Mouse (Mus musculus) hindbrain, embryonic 15.5 days (tissue): ENCODE data around the gene Gm11549. TPM values are rescaled to one million over a fixed set of nuclear protein-coding genes. Genes with fewer than 3 reads are reported as not detected.
A peak's percentile ranks its signal among the peaks of the same experiment; 100 is the strongest.

Source experiments
- ATAC-seq: fragments of 200-750 bp; cut with Nextera tagmentation; 2 replicates; pipeline ENCODE4 v1.8.0; 2017; ENCODE audit warnings: low read depth, moderate number of reproducible peaks, moderate TSS enrichment; ENCODE audit not compliant: low FRiP score
- H3K27ac ChIP-seq: fragments of 300-500 bp; sonication (generic); replicated peaks from 2 replicates; pipeline ENCODE4 v1.5.1; 2015; ENCODE audit warnings: mild to moderate bottlenecking, inconsistent platforms
- H3K27me3 ChIP-seq: fragments of 300-500 bp; sonication (generic); 2 replicates; pipeline ENCODE4 v1.6.1; 2015; ENCODE audit warnings: control low read depth, inconsistent platforms
- H3K36me3 ChIP-seq: fragments of 300-500 bp; sonication (generic); 2 replicates; pipeline ENCODE4 v1.6.1; 2015; ENCODE audit warnings: control low read depth, inconsistent platforms
- H3K4me1 ChIP-seq: fragments of 300-500 bp; sonication (generic); replicated peaks from 2 replicates; pipeline ENCODE4 v1.6.1; 2015; ENCODE audit warnings: control low read depth, inconsistent platforms
- H3K4me2 ChIP-seq: fragments of 300-500 bp; sonication (generic); 2 replicates; pipeline ENCODE4 v1.6.1; 2015; ENCODE audit warnings: moderate library complexity, mild to moderate bottlenecking, inconsistent platforms
- H3K4me3 ChIP-seq: fragments of 300-500 bp; sonication (generic); 2 replicates; pipeline ENCODE4 v1.5.1; 2015; ENCODE audit warnings: mild to moderate bottlenecking, inconsistent platforms
- H3K9ac ChIP-seq: fragments of 300-500 bp; sonication (generic); 2 replicates; pipeline ENCODE4 v1.6.1; 2015; ENCODE audit warnings: inconsistent platforms
- H3K9me3 ChIP-seq: fragments of 300-500 bp; sonication (generic); 2 replicates; pipeline ENCODE4 v1.6.1; 2016; ENCODE audit warnings: control low read depth, inconsistent platforms
- WGBS: fragments of 180-500 bp; shearing (Covaris S2); methylation state at CpG from one replicate; pipeline ENCODE4 v1.1.7; 2015; 5-methylcytosine and 5-hydroxymethylcytosine counted together
- polyA plus RNA-seq: library from polyadenylated mRNA; unstranded; fragments of >200 nt; fragmentation: Nextera tagmentation; extraction: Ambion mirVana; gene quantifications from 2 replicates; pipeline ENCODE4 v1.2.1, GENCODE M21; 2015

The Gm11549 gene
- polyA plus RNA-seq, 1 experiment from 2014 or later: 0.54 TPM

DNA sequence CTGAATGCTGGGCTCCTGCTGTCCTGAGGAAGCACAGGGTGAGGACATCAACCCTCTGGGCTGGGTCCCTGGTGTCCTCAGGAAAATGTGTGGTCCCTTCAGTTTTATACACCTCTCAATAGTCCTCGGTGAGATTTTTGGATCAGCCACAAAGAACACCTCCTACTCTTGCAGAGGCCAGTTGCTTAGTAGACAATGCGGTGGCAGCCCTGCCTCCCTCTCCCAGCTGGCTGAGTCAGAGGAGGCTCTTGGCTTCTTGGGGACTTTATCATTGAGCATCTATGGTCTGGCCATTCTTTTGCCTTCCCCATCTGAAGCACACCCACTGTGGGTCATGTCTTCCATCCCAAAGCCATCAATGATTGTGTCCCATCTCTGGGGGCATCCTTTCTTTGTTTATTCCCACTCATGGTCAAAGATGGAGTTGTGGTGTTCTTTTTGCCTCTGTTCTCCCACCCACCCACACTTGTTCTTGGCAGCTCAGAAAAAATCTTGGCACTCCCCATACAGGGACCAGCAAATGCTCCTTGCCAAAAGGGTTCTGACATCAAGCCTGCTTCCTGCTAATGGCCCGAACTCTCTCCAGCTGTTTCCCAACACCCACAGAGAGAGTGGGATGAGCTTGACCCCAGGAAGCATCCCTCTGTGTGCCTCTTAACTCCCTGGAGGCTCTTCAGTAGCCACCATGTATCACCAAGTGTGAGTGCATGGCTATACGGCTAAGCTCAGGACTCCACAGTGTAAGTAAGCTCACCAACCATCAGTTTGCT lies 16.3 kb upstream of the Gm11549 start:
- H3K27ac ChIP-seq: no peak overlapping the region
- H3K27me3 ChIP-seq: no peaks in the 10 kb centered on the region
- ATAC-seq: no peak
- H3K4me1 ChIP-seq: no peaks in the 10 kb centered on the region
- 86% methylated on average over 4 of the region's 4 CpGs for WGBS
- H3K36me3 ChIP-seq: no peaks in the 10 kb centered on the region
- H3K4me2 ChIP-seq: no peak overlapping the region
- H3K9ac ChIP-seq: no peak overlapping the region
- no peaks in the 10 kb centered on the region for H3K9me3 ChIP-seq
- H3K4me3 ChIP-seq: no peak overlapping the region

DNA sequence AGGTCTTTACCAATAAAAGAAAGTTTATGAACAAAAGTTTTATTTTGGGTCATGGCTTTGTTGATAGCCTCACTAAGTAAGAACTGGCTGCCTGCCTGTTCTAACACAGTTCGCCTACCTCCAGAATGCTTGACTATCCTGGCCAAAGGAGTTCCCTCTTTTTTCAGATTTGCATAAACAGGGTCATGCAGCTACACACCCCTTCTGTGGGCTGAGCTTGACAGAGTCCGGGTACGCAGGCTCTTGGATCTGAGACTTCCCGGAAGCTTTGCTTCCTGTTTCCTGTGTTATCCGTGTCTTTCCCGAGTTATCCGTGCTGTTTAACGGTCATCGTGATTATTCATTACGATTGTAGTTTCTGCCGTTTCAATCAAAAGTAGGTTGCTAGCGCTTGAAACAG lies 14.4 kb upstream of the Gm11549 start:
- WGBS: 90% methylated on average over 12 of the region's 12 CpGs
- no peak overlapping the region for H3K4me3 ChIP-seq
- H3K27me3 ChIP-seq: no peaks in the 10 kb centered on the region
- ATAC-seq: no peak
- H3K9me3 ChIP-seq: no peaks in the 10 kb centered on the region
- H3K4me2 ChIP-seq: no peak overlapping the region
- H3K9ac ChIP-seq: no peak overlapping the region
- no peaks in the 10 kb centered on the region for H3K36me3 ChIP-seq
- H3K4me1 ChIP-seq: peaks cover 4% of the 10 kb centered on the region
- no peak overlapping the region for H3K27ac ChIP-seq

DNA sequence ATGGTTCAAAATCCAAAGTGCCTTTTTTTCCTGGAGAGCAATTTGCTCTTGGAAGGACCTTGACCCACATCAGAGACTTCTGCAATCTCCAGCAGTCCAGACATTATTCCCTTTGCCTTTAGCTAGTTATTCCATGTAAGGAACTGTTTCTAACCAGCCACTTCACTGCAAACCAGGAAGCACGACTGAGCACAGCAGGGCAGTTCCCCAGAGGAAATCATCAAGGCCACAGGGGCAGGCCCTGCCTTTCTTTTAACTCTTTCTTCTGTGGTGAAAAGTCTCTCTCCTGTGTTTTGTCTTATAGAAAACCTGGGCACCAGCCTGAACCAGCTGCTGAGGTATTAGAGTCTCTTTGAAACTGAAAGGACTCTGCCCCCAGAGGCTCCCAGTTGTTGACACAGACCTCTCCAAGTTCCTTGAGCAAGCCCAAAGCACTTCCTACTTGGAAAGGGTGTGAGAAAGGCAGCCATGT lies 11.6 kb upstream of the Gm11549 start:
- no peaks in the 10 kb centered on the region for H3K9me3 ChIP-seq
- ATAC-seq: no peak
- H3K9ac ChIP-seq: no peak overlapping the region
- H3K4me1 ChIP-seq: peaks cover 4% of the 10 kb centered on the region
- no peak overlapping the region for H3K4me2 ChIP-seq
- H3K27me3 ChIP-seq: no peaks in the 10 kb centered on the region
- H3K4me3 ChIP-seq: no peak overlapping the region
- no peaks in the 10 kb centered on the region for H3K36me3 ChIP-seq
- WGBS: 6% methylated on average over 1 of the region's 1 CpGs
- no peak overlapping the region for H3K27ac ChIP-seq

DNA sequence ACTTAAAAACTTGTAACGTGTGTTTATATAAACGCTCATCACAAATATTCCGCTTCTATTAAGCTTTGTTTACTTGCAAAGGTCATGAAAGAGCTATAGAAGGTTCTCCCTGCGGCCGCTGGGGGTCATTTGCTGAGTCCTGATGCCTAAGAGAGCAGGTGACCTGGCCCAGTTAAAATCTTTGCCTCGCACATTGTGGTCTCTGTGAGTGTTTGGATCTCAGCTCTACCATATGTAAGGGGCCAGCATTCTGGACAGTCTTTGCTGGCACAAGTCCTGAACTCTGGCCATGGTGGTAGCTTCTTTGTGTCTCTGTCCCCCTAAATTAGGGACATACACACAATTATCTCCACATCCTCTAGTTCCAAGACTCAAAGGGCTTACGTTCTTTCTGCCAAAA lies 11.1 kb upstream of the Gm11549 start:
- ATAC-seq: no peak
- WGBS: 42% methylated on average over 7 of the region's 7 CpGs
- H3K4me3 ChIP-seq: no peak overlapping the region

DNA sequence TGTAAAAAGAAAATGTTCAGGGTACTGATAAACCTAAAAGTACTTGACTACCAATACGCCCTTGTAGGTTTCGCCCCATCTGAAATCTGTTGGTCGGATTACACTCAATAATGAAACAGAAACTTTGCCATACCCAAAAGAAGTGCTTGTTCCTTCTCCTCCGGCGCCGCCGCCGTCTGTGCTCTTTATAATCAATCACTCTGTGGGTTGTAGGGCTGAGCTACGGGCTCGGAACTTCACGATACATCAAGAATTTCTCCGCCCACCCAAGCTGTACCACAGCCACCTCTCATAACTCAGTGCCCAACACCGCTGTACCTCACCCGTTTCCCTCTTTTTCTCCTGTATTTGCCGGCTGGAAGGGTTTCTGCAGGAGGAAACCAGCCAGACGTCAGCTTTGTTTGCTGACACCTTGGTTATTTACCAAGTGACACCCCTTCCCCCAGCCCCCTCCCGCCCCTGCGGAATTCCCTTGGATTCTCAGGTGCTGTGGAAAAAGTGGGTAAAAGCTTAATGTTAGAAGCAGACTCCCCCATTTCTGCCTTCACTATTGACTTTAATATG lies 10.4 kb upstream of the Gm11549 start:
- Histone ChIP-seq H3K27ac (no peak overlapping the region), H3K36me3 (no peaks in the 10 kb centered on the region), H3K9me3 (no peaks in the 10 kb centered on the region), H3K27me3 (no peaks in the 10 kb centered on the region), H3K4me1 (peaks cover 4% of the 10 kb centered on the region), H3K4me3 (peak overlapping the region; percentile 17), H3K9ac (no peak overlapping the region), H3K4me2 (peak overlapping the region; percentile 50)
- ATAC-seq: no peak
- WGBS: 13% methylated on average over 18 of the region's 18 CpGs

More for the DNA sequence above, 11.1 kb upstream of the Gm11549 start:
- no peak overlapping the region for H3K9ac ChIP-seq
- no peak overlapping the region for H3K4me2 ChIP-seq
- no peaks in the 10 kb centered on the region for H3K9me3 ChIP-seq
- H3K36me3 ChIP-seq: no peaks in the 10 kb centered on the region
- H3K27me3 ChIP-seq: no peaks in the 10 kb centered on the region
- H3K27ac ChIP-seq: no peak overlapping the region
- H3K4me1 ChIP-seq: peaks cover 4% of the 10 kb centered on the region

DNA sequence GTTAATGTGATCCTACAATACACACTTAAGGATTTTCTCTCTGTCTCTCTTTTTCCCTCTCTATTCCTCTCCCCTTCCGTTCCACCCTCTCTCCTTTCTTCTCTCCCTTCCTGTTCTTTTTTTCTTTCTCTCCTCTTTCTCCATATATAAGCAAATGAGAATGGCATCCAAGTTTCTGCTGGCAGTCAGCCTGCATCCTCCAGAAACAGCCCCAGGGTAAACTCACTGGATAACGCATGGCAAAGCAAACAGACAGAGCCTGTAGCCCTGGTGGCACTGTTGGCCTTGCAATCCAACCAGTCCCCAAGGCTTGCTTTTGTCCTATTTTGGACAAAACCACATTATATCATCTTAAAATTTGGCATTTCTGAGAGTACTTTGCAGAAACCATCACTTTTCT lies 9.6 kb upstream of the Gm11549 start:
- 32% methylated on average over 2 of the region's 2 CpGs for WGBS

DNA sequence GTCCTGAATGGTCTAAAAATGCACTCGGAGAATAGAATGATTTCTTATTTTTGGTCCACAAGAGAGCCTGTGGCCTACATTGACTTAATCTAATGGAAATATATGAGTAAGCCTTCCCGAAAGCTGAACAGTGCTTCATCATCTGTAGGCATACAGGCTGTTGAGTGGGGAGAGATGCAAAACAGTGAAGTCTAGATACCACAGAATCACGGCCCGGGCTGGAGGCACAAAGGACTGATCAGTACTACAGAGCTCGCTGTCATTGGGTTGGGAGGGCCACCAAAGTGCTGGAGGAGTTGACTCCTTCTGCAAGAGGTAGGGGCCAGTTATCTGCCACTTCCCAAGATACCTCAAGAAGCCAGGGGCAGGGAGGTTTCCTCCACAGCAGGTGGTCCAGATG lies 9.2 kb upstream of the Gm11549 start:
- Histone ChIP-seq H3K36me3 (no peaks in the 10 kb centered on the region), H3K4me3 (no peak overlapping the region), H3K9me3 (no peaks in the 10 kb centered on the region), H3K9ac (no peak overlapping the region), H3K27ac (no peak overlapping the region), H3K27me3 (no peaks in the 10 kb centered on the region), H3K4me1 (peaks cover 4% of the 10 kb centered on the region), H3K4me2 (no peak overlapping the region)
- ATAC-seq: no peak
- 82% methylated on average over 5 of the region's 5 CpGs for WGBS

More for the DNA sequence above, 9.6 kb upstream of the Gm11549 start:
- Histone ChIP-seq H3K36me3 (no peaks in the 10 kb centered on the region), H3K27me3 (no peaks in the 10 kb centered on the region), H3K9ac (no peak overlapping the region), H3K4me3 (no peak overlapping the region), H3K9me3 (no peaks in the 10 kb centered on the region), H3K4me2 (no peak overlapping the region), H3K4me1 (peaks cover 4% of the 10 kb centered on the region), H3K27ac (no peak overlapping the region)
- ATAC-seq: no peak

DNA sequence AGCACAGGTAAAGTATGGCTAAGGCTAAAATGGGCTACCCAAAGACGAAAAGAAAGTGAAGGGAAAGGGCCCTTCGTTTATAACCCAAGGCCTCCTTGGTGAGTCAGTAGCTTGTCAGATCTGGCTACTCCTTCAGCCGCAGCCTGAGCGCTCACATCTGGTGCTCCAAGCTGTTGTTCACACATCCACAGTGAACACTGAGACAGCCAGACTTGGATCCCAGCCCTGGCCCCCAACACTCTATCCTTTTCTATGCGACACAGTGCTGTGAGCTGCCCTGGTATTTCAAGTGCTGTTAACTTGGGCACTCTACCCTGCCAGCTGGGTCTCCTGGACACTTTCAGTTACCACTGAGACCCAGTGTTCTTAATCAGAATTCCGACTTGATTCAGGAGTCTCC lies 8.7 kb upstream of the Gm11549 start:
- ATAC-seq: no peak
- Histone ChIP-seq H3K36me3 (no peaks in the 10 kb centered on the region), H3K4me1 (peaks cover 4% of the 10 kb centered on the region), H3K4me2 (no peak overlapping the region), H3K4me3 (no peak overlapping the region), H3K9me3 (no peaks in the 10 kb centered on the region), H3K27ac (no peak overlapping the region), H3K27me3 (no peaks in the 10 kb centered on the region), H3K9ac (no peak overlapping the region)
- 87% methylated on average over 6 of the region's 6 CpGs for WGBS

DNA sequence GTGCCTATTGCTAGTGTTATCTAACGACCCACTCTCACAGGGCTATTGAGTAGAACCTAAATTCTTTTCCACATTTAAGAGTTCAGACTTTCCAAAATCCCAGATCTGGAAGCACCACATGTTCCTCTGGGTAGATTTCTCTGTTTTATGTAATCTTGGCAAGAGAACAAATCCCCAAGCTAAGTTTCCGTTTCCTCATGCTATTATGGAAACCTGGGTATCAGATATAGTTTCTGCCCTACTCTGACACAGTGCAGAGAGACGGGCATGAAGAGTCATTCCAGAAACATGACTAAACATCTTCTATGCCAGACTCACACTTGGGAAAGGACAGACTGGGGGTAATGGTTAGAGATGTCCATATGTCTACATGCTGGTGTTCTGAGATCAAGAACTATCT lies 2.9 kb upstream of the Gm11549 start:
- peaks cover 8% of the 10 kb centered on the region for H3K4me1 ChIP-seq
- H3K4me3 ChIP-seq: no peak overlapping the region

DNA sequence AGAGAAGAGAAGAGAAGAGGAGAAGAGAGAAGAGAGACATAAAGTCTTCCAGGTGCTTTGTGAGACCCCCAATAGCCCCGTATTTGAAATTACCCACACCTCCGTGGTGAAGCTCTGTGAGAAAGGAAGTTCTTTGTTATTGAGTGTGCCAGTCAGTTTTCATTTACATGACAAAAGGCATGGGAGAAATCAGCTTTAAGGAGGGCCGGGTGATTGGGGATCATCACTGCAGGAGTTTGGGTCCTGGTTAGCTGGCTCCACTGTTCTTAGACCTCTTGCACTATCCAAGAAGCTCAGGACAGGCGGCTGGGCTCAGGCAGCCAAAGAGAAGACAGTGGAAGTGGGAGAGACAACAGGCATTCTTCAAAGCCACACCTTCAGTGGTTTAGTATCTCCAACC lies 524 bp upstream of the Gm11549 start:
- no peak overlapping the region for H3K4me3 ChIP-seq
- H3K4me1 ChIP-seq: peaks cover 8% of the 10 kb centered on the region
- no peak for ATAC-seq
- no peak overlapping the region for H3K27ac ChIP-seq
- no peaks in the 10 kb centered on the region for H3K9me3 ChIP-seq
- H3K4me2 ChIP-seq: peak overlapping the region; percentile 99
- H3K9ac ChIP-seq: no peak overlapping the region
- peaks cover 15% of the 10 kb centered on the region for H3K27me3 ChIP-seq
- 4% methylated on average over 4 of the region's 4 CpGs for WGBS
- no peaks in the 10 kb centered on the region for H3K36me3 ChIP-seq

More for the DNA sequence above, 2.9 kb upstream of the Gm11549 start:
- Histone ChIP-seq H3K36me3 (no peaks in the 10 kb centered on the region), H3K27ac (no peak overlapping the region), H3K9me3 (no peaks in the 10 kb centered on the region), H3K4me2 (no peak overlapping the region), H3K9ac (no peak overlapping the region), H3K27me3 (peaks cover 15% of the 10 kb centered on the region)
- WGBS: 81% methylated on average over 3 of the region's 3 CpGs
- no peak for ATAC-seq

DNA sequence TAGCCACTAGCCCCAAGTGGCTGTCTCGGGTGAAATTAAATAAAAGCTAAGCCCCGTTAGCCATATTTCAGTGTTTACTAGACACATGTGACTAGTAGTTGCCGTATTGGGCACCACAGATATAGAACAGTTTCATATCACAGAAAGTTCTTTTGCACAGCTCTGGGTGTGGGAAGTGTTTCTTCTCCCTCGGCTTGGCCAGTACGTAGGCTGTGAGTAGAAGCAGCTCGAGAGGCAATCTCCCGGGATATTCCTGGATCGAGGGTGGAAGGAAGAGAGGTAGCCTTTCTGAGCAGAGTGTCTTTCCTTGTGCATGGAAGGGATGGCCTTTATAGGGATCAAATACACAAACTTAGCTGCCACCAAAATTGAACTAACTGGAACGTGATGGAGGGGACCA lies 5.4 kb downstream of the Gm11549 start:
- Histone ChIP-seq H3K4me2 (no peak overlapping the region), H3K27me3 (peaks cover 7% of the 10 kb centered on the region), H3K9ac (no peak overlapping the region), H3K27ac (no peak overlapping the region), H3K36me3 (no peaks in the 10 kb centered on the region), H3K4me3 (no peak overlapping the region), H3K9me3 (no peaks in the 10 kb centered on the region), H3K4me1 (peaks cover 4% of the 10 kb centered on the region)
- 92% methylated on average over 9 of the region's 9 CpGs for WGBS
- no peak for ATAC-seq

DNA sequence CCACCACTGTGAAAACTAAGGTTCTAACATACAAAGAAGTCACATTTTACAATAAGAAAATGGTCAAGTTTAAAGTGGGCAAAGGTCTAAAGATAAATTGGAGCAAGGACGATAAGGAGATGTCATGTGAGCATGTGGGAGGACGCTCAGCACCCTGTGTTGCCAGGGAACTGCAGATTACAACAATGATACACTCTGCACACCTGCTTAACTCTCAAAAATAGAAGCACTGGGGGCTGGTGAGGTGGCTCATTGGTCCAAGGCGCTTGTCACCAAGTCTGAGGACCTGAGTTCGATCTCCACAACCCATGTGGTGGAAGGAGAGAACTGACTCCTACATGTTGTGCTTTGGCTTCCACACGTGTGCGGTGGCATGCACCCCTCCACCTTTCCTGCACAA lies 10.1 kb downstream of the Gm11549 start:
- Histone ChIP-seq H3K4me2 (no peak overlapping the region), H3K27ac (no peak overlapping the region), H3K4me1 (no peaks in the 10 kb centered on the region), H3K36me3 (no peaks in the 10 kb centered on the region), H3K9me3 (no peaks in the 10 kb centered on the region), H3K27me3 (no peaks in the 10 kb centered on the region), H3K9ac (no peak overlapping the region), H3K4me3 (no peak overlapping the region)
- WGBS: 94% methylated on average over 6 of the region's 6 CpGs
- ATAC-seq: no peak
